Mouse (Mus musculus) right cerebral cortex, postnatal 36 days (tissue): ENCODE data around the gene Ptk6.
"Not testable (repeated sequence)": the region's sequence is repeated elsewhere in the genome, so short reads cannot be mapped to it uniquely, and the experiment has no call there.

ENCODE experiments used
- DNase-seq, 2 experiments: peaks; one replicate each; pipeline ENCODE4 v3.0.0; 2022; ENCODE audit warnings: low spot score in 2 of 2, mixed read lengths in 1 of 2

Ptk6 gene

GRCm38 (mm10) chr2:181219538-181220216 is 17.1 kb upstream of the Ptk6 start, which contains the start of gene Fndc11:
TSS of gene Fndc11 (plus strand) at chr2:181220013.
- peak; percentile 20 to 26 for DNase-seq

GRCm38 (mm10) chr2:181218881-181219485 is 16.4 kb upstream of the Ptk6 start:
- no peak for DNase-seq

GRCm38 (mm10) chr2:181216037-181216436 is 13.4 kb upstream of the Ptk6 start:
- DNase-seq, result no peak

- no peak for DNase-seq
Observed at GRCm38 (mm10) chr2:181213021-181213445, 10.4 kb upstream of the Ptk6 start, which contains the start of gene Srms. TSS of gene Srms (minus strand) at chr2:181213185.

- no peak for DNase-seq
Observed at GRCm38 (mm10) chr2:181212389-181213020, 9.9 kb upstream of the Ptk6 start.

GRCm38 (mm10) chr2:181206118-181206517 is 3.5 kb upstream of the Ptk6 start:
- DNase-seq, result no peak

GRCm38 (mm10) chr2:181205678-181206077 is 3.1 kb upstream of the Ptk6 start:
- DNase-seq, result no peak

GRCm38 (mm10) chr2:181202886-181203285 is 297 bp upstream of the Ptk6 start:
- no peak for DNase-seq

- no peak for DNase-seq
Observed at GRCm38 (mm10) chr2:181201606-181202005, 983 bp downstream of the Ptk6 start.

- DNase-seq, result no peak
Observed at GRCm38 (mm10) chr2:181196628-181197300, 5.8 kb downstream of the Ptk6 start.

- no peak for DNase-seq
Observed at GRCm38 (mm10) chr2:181193044-181193443, 9.5 kb downstream of the Ptk6 start.

- DNase-seq, result no peak
Observed at GRCm38 (mm10) chr2:181191936-181192335, 10.7 kb downstream of the Ptk6 start.

- DNase-seq, result not testable (repeated sequence)
Observed at GRCm38 (mm10) chr2:181191385-181191784, 11.2 kb downstream of the Ptk6 start.

- no peak for DNase-seq
Observed at GRCm38 (mm10) chr2:181189321-181189720, 13.3 kb downstream of the Ptk6 start.

- no peak for DNase-seq
Observed at GRCm38 (mm10) chr2:181188681-181189080, 13.9 kb downstream of the Ptk6 start.

GRCm38 (mm10) chr2:181187121-181188000 is 15.2 kb downstream of the Ptk6 start, which contains the start of gene Ppdpf:
TSS of gene Ppdpf (plus strand) at chr2:181187247.
- DNase-seq, result peak; percentile 92 to 96

- peak; percentile 79 to 84 for DNase-seq
Observed at GRCm38 (mm10) chr2:181186635-181187034, 16.0 kb downstream of the Ptk6 start.

GRCm38 (mm10) chr2:181180898-181181297 is 21.7 kb downstream of the Ptk6 start:
- no peak for DNase-seq

GRCm38 (mm10) chr2:181178471-181178870 is 24.1 kb downstream of the Ptk6 start:
- DNase-seq, result no peak

GRCm38 (mm10) chr2:181178015-181178414 is 24.6 kb downstream of the Ptk6 start:
- no peak for DNase-seq

GRCm38 (mm10) chr2:181174646-181175045 is 27.9 kb downstream of the Ptk6 start:
- no peak for DNase-seq
